Mouse (Mus musculus): ENCODE data around the gene Iyd. TPM values are rescaled to one million over a fixed set of nuclear protein-coding genes. Genes with fewer than 3 reads are reported as not detected.

The Iyd gene
- polyA plus RNA-seq, 1 experiment from 2014 or later = 24.6 TPM

DNA sequence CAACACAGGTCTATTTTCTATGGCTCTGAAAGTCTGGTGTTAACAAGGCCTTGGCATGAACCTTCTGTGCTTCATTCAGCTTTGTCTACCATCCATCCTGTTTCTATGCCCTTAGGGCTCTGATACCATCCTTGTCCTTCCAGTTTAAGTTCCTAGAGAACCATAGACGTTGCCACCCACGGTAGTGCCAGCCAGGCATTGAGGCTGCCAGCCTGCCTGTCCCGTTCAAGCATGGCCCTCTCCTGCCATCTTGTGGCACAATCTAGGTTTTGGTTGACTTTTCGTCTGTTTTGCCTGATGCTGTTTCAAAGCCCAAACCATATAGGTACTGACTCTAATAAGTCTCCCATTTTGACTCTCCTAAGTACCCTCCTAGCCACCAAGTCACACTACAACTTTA lies 8.7 kb upstream of the Iyd start:
- 5% methylated on average over 4 of the region's 4 CpGs for WGBS (ENCODE audit: insufficient replicate concordance)
- H3K4me2 ChIP-seq (ENCODE audit: low read depth, low read length) = no peak overlapping the region
- H3K4me1 ChIP-seq (ENCODE audit: control insufficient read depth, low read depth, low read length) = no peaks in the 10 kb centered on the region
- no peak overlapping the region for H3K9ac ChIP-seq (ENCODE audit: low read depth, low read length)
- ATAC-seq (ENCODE audit: low read depth) = no peak
- no peaks in the 10 kb centered on the region for H3K36me3 ChIP-seq (ENCODE audit: control insufficient read depth, insufficient read depth)
- H3K27ac ChIP-seq (ENCODE audit: low read length) = no peak overlapping the region
- no peaks in the 10 kb centered on the region for H3K9me3 ChIP-seq (replicated peaks; ENCODE audit: control insufficient read depth, low read length)
- no peak overlapping the region for H3K4me3 ChIP-seq (ENCODE audit: low read depth, low read length)
- H3K27me3 ChIP-seq (ENCODE audit: control insufficient read depth, insufficient read depth, low read depth, low read length) = no peaks in the 10 kb centered on the region

DNA sequence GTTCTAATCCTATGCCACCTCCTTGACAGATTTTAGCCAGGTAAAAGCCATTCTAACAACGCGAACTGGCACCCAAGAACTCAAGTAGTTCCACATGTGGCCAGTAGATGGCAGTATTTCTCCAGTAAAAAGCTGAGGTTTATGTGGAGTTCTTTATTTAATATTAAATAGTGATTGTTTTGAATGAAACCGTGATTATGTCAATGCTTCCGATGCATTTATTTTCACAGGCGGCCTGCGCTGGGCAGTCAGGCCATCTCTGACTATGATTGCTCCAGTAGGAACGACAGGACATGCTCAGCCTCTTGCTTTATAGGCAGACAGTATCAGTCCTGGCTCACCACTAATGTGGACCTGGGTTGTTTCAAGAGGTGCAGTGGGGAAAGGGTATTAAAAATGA lies 5.6 kb upstream of the Iyd start:
- no peaks in the 10 kb centered on the region for H3K4me1 ChIP-seq (ENCODE audit: control insufficient read depth, low read depth, low read length)
- no peaks in the 10 kb centered on the region for H3K36me3 ChIP-seq (ENCODE audit: control insufficient read depth, insufficient read depth)
- no peak overlapping the region for H3K4me2 ChIP-seq (ENCODE audit: low read depth, low read length)
- no peak overlapping the region for H3K9ac ChIP-seq (ENCODE audit: low read depth, low read length)
- no peak for ATAC-seq (ENCODE audit: low read depth)
- H3K4me3 ChIP-seq (ENCODE audit: low read depth, low read length) = no peak overlapping the region
- WGBS (ENCODE audit: insufficient replicate concordance) = 3% methylated on average over 7 of the region's 7 CpGs
- H3K9me3 ChIP-seq (replicated peaks; ENCODE audit: control insufficient read depth, low read length) = no peaks in the 10 kb centered on the region
- H3K27ac ChIP-seq (ENCODE audit: low read length) = no peak overlapping the region
- H3K27me3 ChIP-seq (ENCODE audit: control insufficient read depth, insufficient read depth, low read depth, low read length) = no peaks in the 10 kb centered on the region

DNA sequence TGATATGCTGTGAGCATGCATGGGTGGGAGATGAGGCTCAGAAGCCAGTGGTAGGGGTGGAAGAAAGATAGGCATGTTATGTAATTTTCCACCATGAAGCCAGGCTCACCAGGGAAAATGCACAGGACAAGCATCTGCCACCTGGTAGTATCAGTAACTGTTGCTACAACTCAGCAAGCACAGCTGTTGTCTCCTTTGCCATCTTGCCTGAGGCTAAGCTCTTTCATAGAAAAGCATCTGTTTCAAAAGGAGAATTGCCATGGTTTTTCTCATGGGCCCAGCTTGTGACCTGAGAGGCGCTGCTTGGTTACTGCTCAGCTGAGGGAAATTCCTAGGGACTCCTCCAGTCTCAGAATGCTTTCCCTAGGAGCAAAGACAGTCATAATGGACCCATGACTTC lies 3.7 kb upstream of the Iyd start:
- ATAC-seq (ENCODE audit: low read depth) = no peak
- H3K4me2 ChIP-seq (ENCODE audit: low read depth, low read length) = no peak overlapping the region
- H3K9ac ChIP-seq (ENCODE audit: low read depth, low read length) = no peak overlapping the region
- no peaks in the 10 kb centered on the region for H3K27me3 ChIP-seq (ENCODE audit: control insufficient read depth, insufficient read depth, low read depth, low read length)
- H3K9me3 ChIP-seq (replicated peaks; ENCODE audit: control insufficient read depth, low read length) = no peaks in the 10 kb centered on the region
- no peaks in the 10 kb centered on the region for H3K4me1 ChIP-seq (ENCODE audit: control insufficient read depth, low read depth, low read length)
- 52% methylated on average over 1 of the region's 1 CpGs for WGBS (ENCODE audit: insufficient replicate concordance)
- H3K27ac ChIP-seq (ENCODE audit: low read length) = no peak overlapping the region
- no peak overlapping the region for H3K4me3 ChIP-seq (ENCODE audit: low read depth, low read length)
- H3K36me3 ChIP-seq (ENCODE audit: control insufficient read depth, insufficient read depth) = no peaks in the 10 kb centered on the region

DNA sequence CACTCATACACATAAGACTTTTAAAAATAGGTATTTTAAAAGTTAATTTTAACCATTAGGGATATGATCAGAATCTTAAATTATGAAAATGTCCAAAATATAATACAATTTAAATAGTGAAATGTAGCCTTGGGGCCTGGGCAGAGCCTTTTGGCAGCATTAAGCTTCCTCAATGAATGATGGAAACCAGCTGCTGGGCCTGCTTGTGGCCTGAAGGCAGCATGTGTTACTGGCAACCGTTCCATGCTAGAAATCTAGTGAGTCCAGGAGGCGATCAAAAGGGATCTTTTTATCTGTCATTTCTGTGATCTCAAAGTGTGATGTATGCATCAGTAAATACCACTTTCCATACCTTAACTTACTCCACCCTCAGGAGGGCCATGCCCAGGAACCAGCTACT lies 9.3 kb downstream of the Iyd start:
- no peaks in the 10 kb centered on the region for H3K4me1 ChIP-seq (ENCODE audit: control insufficient read depth, low read depth, low read length)
- WGBS (ENCODE audit: insufficient replicate concordance) = 60% methylated on average over 2 of the region's 2 CpGs
- no peaks in the 10 kb centered on the region for H3K9me3 ChIP-seq (replicated peaks; ENCODE audit: control insufficient read depth, low read length)
- no peak for ATAC-seq (ENCODE audit: low read depth)
- no peak overlapping the region for H3K4me3 ChIP-seq (ENCODE audit: low read depth, low read length)
- no peak overlapping the region for H3K9ac ChIP-seq (ENCODE audit: low read depth, low read length)
- H3K4me2 ChIP-seq (ENCODE audit: low read depth, low read length) = no peak overlapping the region
- H3K27ac ChIP-seq (ENCODE audit: low read length) = no peak overlapping the region
- no peaks in the 10 kb centered on the region for H3K36me3 ChIP-seq (ENCODE audit: control insufficient read depth, insufficient read depth)
- no peaks in the 10 kb centered on the region for H3K27me3 ChIP-seq (ENCODE audit: control insufficient read depth, insufficient read depth, low read depth, low read length)

DNA sequence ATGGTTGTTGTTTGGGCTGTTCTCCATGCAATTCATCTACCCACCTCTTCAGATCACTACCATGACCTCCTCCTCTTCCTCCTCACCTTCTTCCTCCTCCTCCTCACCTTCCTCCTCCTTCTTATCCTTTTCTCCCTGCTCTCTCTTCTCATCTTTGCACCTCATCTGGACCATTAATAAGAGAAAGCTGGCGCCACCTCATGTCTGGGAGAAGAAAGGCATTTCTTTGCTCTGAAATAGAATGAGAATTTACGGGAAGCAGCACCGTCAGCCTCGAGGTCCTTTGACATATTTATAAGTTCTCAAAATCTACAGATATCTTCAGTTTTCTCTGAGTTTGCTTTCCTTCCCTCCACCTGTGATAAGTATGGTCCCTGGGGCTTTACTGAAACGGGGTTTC lies 15.1 kb downstream of the Iyd start:
- 42% methylated on average over 5 of the region's 5 CpGs for WGBS (ENCODE audit: insufficient replicate concordance)
- no peaks in the 10 kb centered on the region for H3K36me3 ChIP-seq (ENCODE audit: control insufficient read depth, insufficient read depth)
- no peak overlapping the region for H3K4me2 ChIP-seq (ENCODE audit: low read depth, low read length)
- no peak for ATAC-seq (ENCODE audit: low read depth)
- H3K9me3 ChIP-seq (replicated peaks; ENCODE audit: control insufficient read depth, low read length) = no peaks in the 10 kb centered on the region
- no peak overlapping the region for H3K27ac ChIP-seq (ENCODE audit: low read length)
- H3K9ac ChIP-seq (ENCODE audit: low read depth, low read length) = no peak overlapping the region
- no peaks in the 10 kb centered on the region for H3K4me1 ChIP-seq (ENCODE audit: control insufficient read depth, low read depth, low read length)
- no peak overlapping the region for H3K4me3 ChIP-seq (ENCODE audit: low read depth, low read length)
- H3K27me3 ChIP-seq (ENCODE audit: control insufficient read depth, insufficient read depth, low read depth, low read length) = no peaks in the 10 kb centered on the region

DNA sequence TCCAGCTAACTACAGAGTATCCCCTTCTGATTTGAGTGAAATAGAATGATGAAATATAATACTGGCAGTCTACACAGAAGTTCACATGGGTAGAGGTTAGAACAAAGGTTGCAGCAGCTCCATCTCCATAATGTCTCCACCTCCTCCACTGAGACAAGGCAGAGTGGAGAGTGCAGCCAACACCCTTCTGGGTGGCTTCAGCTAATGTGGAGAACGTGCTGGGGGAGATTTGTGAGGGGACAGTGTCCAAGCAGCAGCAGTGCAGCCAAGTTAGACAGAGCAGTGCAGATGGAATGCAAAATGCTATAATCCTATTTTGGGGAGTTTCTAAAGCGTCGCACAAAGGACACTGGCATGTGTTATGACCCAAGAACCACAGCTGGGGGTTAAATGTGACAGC lies 16.5 kb downstream of the Iyd start:
- Histone ChIP-seq H3K36me3 (ENCODE audit: control insufficient read depth, insufficient read depth) (no peaks in the 10 kb centered on the region), H3K4me1 (ENCODE audit: control insufficient read depth, low read depth, low read length) (no peaks in the 10 kb centered on the region), H3K4me2 (ENCODE audit: low read depth, low read length) (no peak overlapping the region), H3K9me3 (replicated peaks; ENCODE audit: control insufficient read depth, low read length) (no peaks in the 10 kb centered on the region), H3K27ac (ENCODE audit: low read length) (no peak overlapping the region), H3K9ac (ENCODE audit: low read depth, low read length) (no peak overlapping the region), H3K4me3 (ENCODE audit: low read depth, low read length) (no peak overlapping the region), H3K27me3 (ENCODE audit: control insufficient read depth, insufficient read depth, low read depth, low read length) (no peaks in the 10 kb centered on the region)
- 49% methylated on average over 3 of the region's 3 CpGs for WGBS (ENCODE audit: insufficient replicate concordance)
- ATAC-seq (ENCODE audit: low read depth) = no peak

DNA sequence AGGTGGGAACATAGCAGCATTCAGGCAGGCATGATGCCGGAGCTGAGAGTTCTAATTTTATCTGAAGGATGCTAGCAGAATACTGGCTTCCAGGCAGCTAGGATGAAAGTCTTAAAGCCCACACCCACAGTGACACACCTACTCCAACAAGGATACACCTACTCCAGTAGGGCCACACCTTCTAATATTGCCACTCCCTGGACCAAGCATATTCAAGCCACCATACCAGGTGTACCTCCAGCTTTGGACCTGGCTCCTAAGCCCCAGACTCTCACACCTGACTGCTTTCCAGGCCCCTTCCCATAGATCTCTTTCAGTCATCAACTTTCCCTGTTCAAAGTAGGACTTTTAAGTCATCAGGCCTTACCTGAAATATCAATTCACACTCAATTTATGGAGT lies 19.1 kb downstream of the Iyd start:
- WGBS (ENCODE audit: insufficient replicate concordance) = 79% methylated on average over 1 of the region's 1 CpGs
- Histone ChIP-seq H3K4me3 (ENCODE audit: low read depth, low read length) (no peak overlapping the region), H3K27ac (ENCODE audit: low read length) (no peak overlapping the region), H3K9ac (ENCODE audit: low read depth, low read length) (no peak overlapping the region), H3K4me2 (ENCODE audit: low read depth, low read length) (no peak overlapping the region), H3K9me3 (replicated peaks; ENCODE audit: control insufficient read depth, low read length) (no peaks in the 10 kb centered on the region), H3K36me3 (ENCODE audit: control insufficient read depth, insufficient read depth) (no peaks in the 10 kb centered on the region), H3K4me1 (ENCODE audit: control insufficient read depth, low read depth, low read length) (no peaks in the 10 kb centered on the region), H3K27me3 (ENCODE audit: control insufficient read depth, insufficient read depth, low read depth, low read length) (no peaks in the 10 kb centered on the region)
- ATAC-seq (ENCODE audit: low read depth) = no peak

DNA sequence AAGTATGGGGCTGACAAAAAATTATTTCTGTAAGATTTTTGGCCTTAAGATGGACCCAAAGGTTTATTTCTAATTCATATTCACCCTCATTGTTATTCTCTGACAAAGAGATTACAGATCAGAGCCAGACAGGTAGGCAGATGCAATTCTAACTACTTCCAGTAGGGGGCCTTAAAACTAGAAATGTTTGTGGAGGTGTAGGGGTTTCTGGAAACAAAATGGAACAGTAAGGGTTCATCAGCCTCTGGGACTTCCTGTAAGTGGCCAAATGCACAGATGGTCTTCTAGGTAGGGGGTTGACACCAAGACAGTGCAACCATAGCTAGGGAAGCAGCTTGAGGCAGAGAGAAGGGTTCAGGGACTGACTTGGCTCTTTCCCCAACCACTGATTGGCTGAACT lies 22.1 kb downstream of the Iyd start:
- no peaks in the 10 kb centered on the region for H3K36me3 ChIP-seq (ENCODE audit: control insufficient read depth, insufficient read depth)
- H3K27me3 ChIP-seq (ENCODE audit: control insufficient read depth, insufficient read depth, low read depth, low read length) = no peaks in the 10 kb centered on the region
- H3K4me2 ChIP-seq (ENCODE audit: low read depth, low read length) = no peak overlapping the region
- no peak overlapping the region for H3K4me3 ChIP-seq (ENCODE audit: low read depth, low read length)
- H3K4me1 ChIP-seq (ENCODE audit: control insufficient read depth, low read depth, low read length) = no peaks in the 10 kb centered on the region
- H3K9ac ChIP-seq (ENCODE audit: low read depth, low read length) = no peak overlapping the region
- no peak overlapping the region for H3K27ac ChIP-seq (ENCODE audit: low read length)
- no peaks in the 10 kb centered on the region for H3K9me3 ChIP-seq (replicated peaks; ENCODE audit: control insufficient read depth, low read length)
- ATAC-seq (ENCODE audit: low read depth) = no peak

DNA sequence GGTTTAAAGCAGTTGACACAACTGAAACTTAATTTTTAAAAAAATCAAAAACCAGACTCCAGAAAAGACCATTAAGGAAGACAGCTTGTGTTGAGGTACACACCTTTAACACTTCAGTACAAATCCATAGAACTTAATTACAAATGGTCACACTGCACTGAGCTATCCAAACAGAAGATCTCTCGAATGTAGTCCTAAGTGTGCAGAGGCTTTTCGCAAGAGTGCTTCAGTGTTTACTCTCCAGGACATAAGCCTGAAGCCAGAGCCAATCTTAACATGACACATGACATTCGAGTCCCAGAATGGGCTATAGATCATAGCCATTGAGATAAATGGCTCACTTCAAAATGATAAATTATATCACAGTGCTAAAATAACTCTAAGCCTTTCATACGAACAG lies 25.1 kb downstream of the Iyd start:
- no peaks in the 10 kb centered on the region for H3K4me1 ChIP-seq (ENCODE audit: control insufficient read depth, low read depth, low read length)
- no peaks in the 10 kb centered on the region for H3K36me3 ChIP-seq (ENCODE audit: control insufficient read depth, insufficient read depth)
- no peak overlapping the region for H3K9ac ChIP-seq (ENCODE audit: low read depth, low read length)
- no peak overlapping the region for H3K4me2 ChIP-seq (ENCODE audit: low read depth, low read length)
- no peak overlapping the region for H3K27ac ChIP-seq (ENCODE audit: low read length)
- no peaks in the 10 kb centered on the region for H3K27me3 ChIP-seq (ENCODE audit: control insufficient read depth, insufficient read depth, low read depth, low read length)
- no peaks in the 10 kb centered on the region for H3K9me3 ChIP-seq (replicated peaks; ENCODE audit: control insufficient read depth, low read length)
- 43% methylated on average over 4 of the region's 4 CpGs for WGBS (ENCODE audit: insufficient replicate concordance)
- ATAC-seq (ENCODE audit: low read depth) = no peak
- no peak overlapping the region for H3K4me3 ChIP-seq (ENCODE audit: low read depth, low read length)

DNA sequence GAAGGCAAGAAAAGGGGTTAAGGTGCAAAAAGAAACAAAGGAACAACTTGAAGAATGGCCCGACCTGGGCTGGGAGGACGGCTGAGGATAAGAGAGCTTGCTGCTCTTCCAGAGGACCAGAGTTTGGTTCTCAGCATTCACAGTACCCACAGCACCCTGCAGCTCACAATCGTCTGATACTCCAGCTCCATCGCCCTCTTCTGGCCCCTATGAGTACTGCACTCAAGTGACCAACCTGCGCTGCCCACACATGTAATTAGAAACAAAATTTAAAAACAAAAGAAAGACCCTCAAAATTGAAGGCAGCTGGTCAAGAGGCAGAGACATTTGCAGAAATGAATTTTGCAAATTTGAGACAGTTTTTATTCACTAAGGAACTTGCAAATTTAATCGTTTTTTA lies 27.8 kb downstream of the Iyd start:
- no peak overlapping the region for H3K4me2 ChIP-seq (ENCODE audit: low read depth, low read length)
- no peak overlapping the region for H3K27ac ChIP-seq (ENCODE audit: low read length)
- WGBS (ENCODE audit: insufficient replicate concordance) = 53% methylated on average over 6 of the region's 6 CpGs
- H3K27me3 ChIP-seq (ENCODE audit: control insufficient read depth, insufficient read depth, low read depth, low read length) = no peaks in the 10 kb centered on the region
- no peak overlapping the region for H3K4me3 ChIP-seq (ENCODE audit: low read depth, low read length)
- H3K9me3 ChIP-seq (replicated peaks; ENCODE audit: control insufficient read depth, low read length) = no peaks in the 10 kb centered on the region
- no peaks in the 10 kb centered on the region for H3K36me3 ChIP-seq (ENCODE audit: control insufficient read depth, insufficient read depth)
- H3K9ac ChIP-seq (ENCODE audit: low read depth, low read length) = no peak overlapping the region
- no peak for ATAC-seq (ENCODE audit: low read depth)
- H3K4me1 ChIP-seq (ENCODE audit: control insufficient read depth, low read depth, low read length) = no peaks in the 10 kb centered on the region
